Mouse (Mus musculus) erythroblast, embryonic 14.5 days (primary cell): Measurements from ENCODE around the gene Clip4.

Experiments
- GATA1 ChIP-seq: IDR thresholded peaks from 2 replicates; pipeline ENCODE4 v1.6.1; 2012; ENCODE audit warnings: low read length, inconsistent platforms, mixed read lengths
- TAL1 ChIP-seq: IDR thresholded peaks from 3 replicates; pipeline ENCODE4 v1.6.1; 2012; ENCODE audit warnings: low read length, inconsistent platforms, mixed read lengths

DNA sequence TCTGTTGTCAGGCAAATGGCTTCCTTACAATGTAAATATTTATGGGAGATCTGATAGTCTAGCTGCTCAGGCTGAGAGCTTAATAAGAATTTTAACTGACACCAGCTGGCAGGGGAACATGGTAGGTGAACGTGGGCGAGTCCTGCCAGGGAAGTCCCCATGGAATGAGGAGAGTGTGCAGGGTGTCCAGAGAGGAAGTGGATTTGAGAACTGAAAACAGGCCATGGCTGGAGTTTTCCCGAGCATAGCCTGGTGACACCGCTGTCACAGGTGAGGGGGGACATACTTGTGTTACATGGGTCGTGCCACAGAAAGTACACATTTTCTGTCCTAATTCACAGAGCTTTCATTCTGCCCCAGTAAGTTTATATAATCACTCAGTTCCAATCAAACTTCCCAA, 97.2 kb downstream of the Clip4 start:
- no peak for TF ChIP-seq TAL1
- no peak for TF ChIP-seq GATA1
